Mouse (Mus musculus) common myeloid progenitor, adult 5-6 weeks (primary cell): ENCODE data around the gene Akr1b8. TPM values are rescaled to one million over a fixed set of nuclear protein-coding genes. Genes with fewer than 3 reads are reported as not detected.
A peak's percentile ranks its signal among the peaks of the same experiment; 100 is the strongest.
"Not testable (repeated sequence)": the region's sequence is repeated elsewhere in the genome, so short reads cannot be mapped to it uniquely, and the experiment has no call there.

Experiments
- ATAC-seq: replicated peaks from 2 replicates; pipeline ENCODE4 v1.8.0; 2016; ENCODE audit warnings: low read depth, mild to moderate bottlenecking, moderate TSS enrichment, inconsistent platforms; ENCODE audit not compliant: poor library complexity, severe bottlenecking
- total RNA-seq: library from RNA; stranded (forward); fragments of 200-1000, 187-1606 nt; gene quantifications from 2 replicates; pipeline ENCODE4 v1.2.3, GENCODE M21; 2017

Akr1b8 gene
- total RNA-seq, 1 experiment from 2014 or later: not detected

GRCm38 (mm10) chr6:34346096-34346898, 7.6 kb upstream of the Akr1b8 start:
- ATAC-seq: peak; percentile 92

- no peak for ATAC-seq
These were observed 3.8 kb upstream of the Akr1b8 start for GRCm38 (mm10) chr6:34350037-34350699.

GRCm38 (mm10) chr6:34351481-34351880, 2.4 kb upstream of the Akr1b8 start:
- not testable (repeated sequence) for ATAC-seq

GRCm38 (mm10) chr6:34352401-34352800, 1.5 kb upstream of the Akr1b8 start:
- no peak for ATAC-seq

GRCm38 (mm10) chr6:34354354-34355348, 732 bp downstream of the Akr1b8 start:
- no peak for ATAC-seq

GRCm38 (mm10) chr6:34355349-34355747, 1.4 kb downstream of the Akr1b8 start:
- no peak for ATAC-seq

- ATAC-seq: no peak
These were observed 1.9 kb downstream of the Akr1b8 start for GRCm38 (mm10) chr6:34355841-34356240.

- no peak for ATAC-seq
These were observed 10.6 kb downstream of the Akr1b8 start for GRCm38 (mm10) chr6:34364217-34365136.

GRCm38 (mm10) chr6:34367998-34368397, 14.1 kb downstream of the Akr1b8 start:
- peak; percentile 73 for ATAC-seq

- no peak for ATAC-seq
These were observed 16.2 kb downstream of the Akr1b8 start for GRCm38 (mm10) chr6:34370081-34370480.

- ATAC-seq: peak; percentile 98
These were observed 17.9 kb downstream of the Akr1b8 start for GRCm38 (mm10) chr6:34371700-34372351.

- no peak for ATAC-seq
These were observed 19.9 kb downstream of the Akr1b8 start for GRCm38 (mm10) chr6:34373841-34374240.

GRCm38 (mm10) chr6:34375888-34376287, 22.0 kb downstream of the Akr1b8 start:
- not testable (repeated sequence) for ATAC-seq

- no peak for ATAC-seq
These were observed 29.5 kb downstream of the Akr1b8 start for GRCm38 (mm10) chr6:34383401-34383800.

GRCm38 (mm10) chr6:34384110-34384661, 30.3 kb downstream of the Akr1b8 start, which contains the start of gene Akr1b10:
Gene Akr1b10, plus strand, starts transcription at chr6:34384218.
- peak; percentile 97 for ATAC-seq

GRCm38 (mm10) chr6:34384701-34385370, 30.9 kb downstream of the Akr1b8 start:
- peak; percentile 74 for ATAC-seq

- ATAC-seq: no peak
These were observed 34.7 kb downstream of the Akr1b8 start for GRCm38 (mm10) chr6:34388420-34389156.
